Mouse (Mus musculus) cerebellum, adult 11-12 months (tissue): ENCODE measurements around the gene Scn11a.

Source experiments
- DNase-seq: peaks from one replicate; pipeline ENCODE4 v3.0.0; 2022

The Scn11a gene

GRCm38 (mm10) chr9:119825297-119825696, at the start of gene Scn11a:
Gene Scn11a, minus strand, starts transcription at chr9:119825456.
- no peak for DNase-seq

GRCm38 (mm10) chr9:119854170-119854569, 28.9 kb upstream of the Scn11a start:
- DNase-seq, result no peak

GRCm38 (mm10) chr9:119853071-119853846, 28.0 kb upstream of the Scn11a start:
- no peak for DNase-seq

GRCm38 (mm10) chr9:119852347-119853030, 27.2 kb upstream of the Scn11a start:
- DNase-seq, result no peak

- no peak for DNase-seq
Measured at GRCm38 (mm10) chr9:119849214-119849613, 24.0 kb upstream of the Scn11a start.

- DNase-seq, result no peak
Measured at GRCm38 (mm10) chr9:119848671-119849070, 23.4 kb upstream of the Scn11a start.

- no peak for DNase-seq
Measured at GRCm38 (mm10) chr9:119847187-119847586, 21.9 kb upstream of the Scn11a start.

GRCm38 (mm10) chr9:119844724-119845123, 19.5 kb upstream of the Scn11a start:
- no peak for DNase-seq

- DNase-seq, result no peak
Measured at GRCm38 (mm10) chr9:119843549-119843948, 18.3 kb upstream of the Scn11a start.

GRCm38 (mm10) chr9:119842541-119843169, 17.4 kb upstream of the Scn11a start:
- no peak for DNase-seq

GRCm38 (mm10) chr9:119842091-119842490, 16.8 kb upstream of the Scn11a start:
- no peak for DNase-seq

- DNase-seq, result no peak
Measured at GRCm38 (mm10) chr9:119841159-119841558, 15.9 kb upstream of the Scn11a start.

- no peak for DNase-seq
Measured at GRCm38 (mm10) chr9:119835581-119836125, 10.4 kb upstream of the Scn11a start.

- no peak for DNase-seq
Measured at GRCm38 (mm10) chr9:119831001-119831400, 5.7 kb upstream of the Scn11a start.

GRCm38 (mm10) chr9:119823722-119824121, 1.5 kb downstream of the Scn11a start:
- DNase-seq, result no peak

- no peak for DNase-seq
Measured at GRCm38 (mm10) chr9:119813631-119814030, 11.6 kb downstream of the Scn11a start.

GRCm38 (mm10) chr9:119806491-119806890, 18.8 kb downstream of the Scn11a start:
- no peak for DNase-seq

GRCm38 (mm10) chr9:119804501-119804847, 20.8 kb downstream of the Scn11a start:
- no peak for DNase-seq

- no peak for DNase-seq
Measured at GRCm38 (mm10) chr9:119803845-119804500, 21.3 kb downstream of the Scn11a start.

GRCm38 (mm10) chr9:119803169-119803827, 22.0 kb downstream of the Scn11a start:
- no peak for DNase-seq

GRCm38 (mm10) chr9:119801460-119801859, 23.8 kb downstream of the Scn11a start:
- DNase-seq, result no peak

GRCm38 (mm10) chr9:119796791-119797190, 28.5 kb downstream of the Scn11a start:
- no peak for DNase-seq
